ENCODE assay signal across 8 mouse cellular contexts in genomic region chr3:54692202-54693055, GRCm38 (mm10). TPM values are rescaled to one million over a fixed set of nuclear protein-coding genes. Genes with fewer than 3 reads are reported as not detected.
DNase-seq lines count a peak whose midpoint lies in the region; ATAC-seq and TF ChIP-seq lines count a peak whose summit lies in the region.

TSS of gene Supt20 (plus strand) at chr3:54692807.

- TF ChIP-seq CTCF in Patski (IDR thresholded peaks at IDR 0.05): no peak

- peaks cover 10% of the 10 kb centered on the region for H3K4me1 ChIP-seq in hindbrain, embryonic 13.5 days (replicated peaks)

- peak; percentile 98 for ATAC-seq in Patski
- peak; percentile 99 for ATAC-seq in hindbrain, embryonic 13.5 days (ENCODE audit: low FRiP score)

- CTCF ChIA-PET in Patski (lab: Charles Lee): interaction anchor here (0.7 to 3.3 kb wide), 6 partner anchors 9 to 340 kb away, joined by 3 to 11 read pairs (median 6); no protein-coding TSS in a partner anchor

- 2% methylated on average over 65 of the region's 65 CpGs for WGBS in hindbrain, embryonic 13.5 days

- H3K4me3 ChIP-seq in hindbrain, embryonic 13.5 days: peak within 1 kb of the TSS; percentile 70

- H3K9me3 ChIP-seq in hindbrain, embryonic 13.5 days: no peaks in the 10 kb centered on the region

- POLR2A ChIA-PET in Patski (lab: Charles Lee): interaction anchor here (0.8 to 1.5 kb wide), 5 partner anchors 10 to 334 kb away, joined by 3 to 4 read pairs (median 4); partner anchors contain the start of gene Alg5

- in situ Hi-C loops in Patski (cut with MboI; ENCODE audit: low pct_unique_long_range_greater_than_20kb): loop anchor here (10.0 kb wide), 1 partner anchor 828 kb away; the partner anchor contains the start of gene Ufm1

- H3K27me3 ChIP-seq in Patski: no peaks in the 10 kb centered on the region
- H3K27me3 ChIP-seq in hindbrain, embryonic 13.5 days: 0 out of 2 replicates have a peak, but pooled peaks cover 3% of the 10 kb centered on the region

- peak within 1 kb of the TSS; percentile 82 for H3K27ac ChIP-seq in hindbrain, embryonic 13.5 days

- H3K4me2 ChIP-seq in hindbrain, embryonic 13.5 days: peak within 1 kb of the TSS; percentile 74

- peak; percentile 83 for DNase-seq in Patski (ENCODE audit: low read depth, low spot score)
- DNase-seq in cerebellum, postnatal 14 days: peak; percentile 94 to 95
- DNase-seq in frontal cortex, postnatal 14 days (ENCODE audit: low spot score in 2 of 2): peak; percentile 85 to 87
- peak; percentile 77 to 82 for DNase-seq in layer of hippocampus, postnatal 25 days (ENCODE audit: extremely low spot score in 1 of 2, low spot score in 1 of 2)
- peak; percentile 94 for DNase-seq in lung, postnatal 25 days (ENCODE audit: low spot score)
- DNase-seq in retina, embryonic 14.5 days (ENCODE audit: low spot score): peak; percentile 96
- peak; percentile 94 for DNase-seq in thymus, postnatal 4 days

- peak within 1 kb of the TSS; percentile 75 for H3K9ac ChIP-seq in hindbrain, embryonic 13.5 days

- H3K36me3 ChIP-seq in hindbrain, embryonic 13.5 days: peaks cover 20% of the 10 kb centered on the region

RNA-seq across cellular contexts. Expression of gene Supt20, which starts in this region (rescaled TPM):
- polyA plus RNA-seq in Patski (2021): 85.0 TPM
- 92.5 and 94.4 TPM in 2 replicates for polyA plus RNA-seq in hindbrain, embryonic 13.5 days (2015; fragmentation: Nextera tagmentation; extraction: Ambion mirVana)
- 10 to 100 TPM; 34.9 to 49.6 TPM for total RNA-seq in layer of hippocampus, postnatal 25 days (2021)

Comparison
In these comparisons a context has a peak if more than half of its experiments do, and no peak if none do; other contexts are left out.
1. Peak in every context shown above with its lines: DNase-seq, ATAC-seq, H3K4me3 ChIP-seq and H3K27ac ChIP-seq.